Mouse (Mus musculus) kidney, adult 8-10 months (tissue): Measurements from ENCODE around the gene Ccdc85a.

Experiments used
- DNase-seq, 2 experiments: peaks; one replicate each; pipeline ENCODE4 v3.0.0; 2022

Gene Ccdc85a

GRCm38 (mm10) chr11:28583911-28584434 is at the start of gene Ccdc85a:
TSS of gene Ccdc85a (minus strand) at chr11:28584324.
- peak; percentile 29 to 70 for DNase-seq

GRCm38 (mm10) chr11:28633571-28634125 is 49.5 kb upstream of the Ccdc85a start:
- DNase-seq, result no peak

GRCm38 (mm10) chr11:28633093-28633492 is 49.0 kb upstream of the Ccdc85a start:
- DNase-seq, result no peak

- peak; percentile 10 to 23 for DNase-seq
Observed at GRCm38 (mm10) chr11:28630771-28631170, 46.6 kb upstream of the Ccdc85a start.

- DNase-seq, result no peak
Observed at GRCm38 (mm10) chr11:28610781-28611491, 26.8 kb upstream of the Ccdc85a start.

- DNase-seq, result no peak
Observed at GRCm38 (mm10) chr11:28583138-28583910, 800 bp downstream of the Ccdc85a start.

GRCm38 (mm10) chr11:28582218-28582617 is 1.9 kb downstream of the Ccdc85a start:
- peak in 1 of 2 experiments; percentile 6 for DNase-seq

- DNase-seq, result no peak
Observed at GRCm38 (mm10) chr11:28572423-28572822, 11.7 kb downstream of the Ccdc85a start.

GRCm38 (mm10) chr11:28556420-28556819 is 27.7 kb downstream of the Ccdc85a start:
- no peak for DNase-seq

GRCm38 (mm10) chr11:28543429-28543828 is 40.7 kb downstream of the Ccdc85a start:
- DNase-seq, result no peak

GRCm38 (mm10) chr11:28541307-28541706 is 42.8 kb downstream of the Ccdc85a start:
- no peak for DNase-seq

- no peak for DNase-seq
Observed at GRCm38 (mm10) chr11:28533286-28533685, 50.8 kb downstream of the Ccdc85a start.

GRCm38 (mm10) chr11:28501190-28501589 is 82.9 kb downstream of the Ccdc85a start:
- no peak for DNase-seq

GRCm38 (mm10) chr11:28497034-28497433 is 87.1 kb downstream of the Ccdc85a start:
- DNase-seq, result peak in 1 of 2 experiments; percentile 3

- DNase-seq, result no peak
Observed at GRCm38 (mm10) chr11:28493362-28493761, 90.8 kb downstream of the Ccdc85a start.

GRCm38 (mm10) chr11:28491330-28491729 is 92.8 kb downstream of the Ccdc85a start:
- DNase-seq, result no peak

- no peak for DNase-seq
Observed at GRCm38 (mm10) chr11:28484083-28484729, 99.9 kb downstream of the Ccdc85a start.

GRCm38 (mm10) chr11:28477088-28477487 is 107.0 kb downstream of the Ccdc85a start:
- DNase-seq, result no peak

- no peak for DNase-seq
Observed at GRCm38 (mm10) chr11:28465726-28466125, 118.4 kb downstream of the Ccdc85a start.

GRCm38 (mm10) chr11:28464926-28465325 is 119.2 kb downstream of the Ccdc85a start:
- DNase-seq, result no peak

- DNase-seq, result no peak
Observed at GRCm38 (mm10) chr11:28459165-28459564, 125.0 kb downstream of the Ccdc85a start.

- no peak for DNase-seq
Observed at GRCm38 (mm10) chr11:28439877-28440276, 144.2 kb downstream of the Ccdc85a start.
